Mouse (Mus musculus) liver, adult 2 months (tissue): Measurements from ENCODE around the gene Rhbdd3.

Experiments used
- CTCF ChIP-seq: fragments of 200-500 bp; IDR thresholded peaks from 2 replicates; pipeline ENCODE4 v1.5.1; 2011; ENCODE audit warnings: low read depth, low read length, control low read depth
- POLR2A ChIP-seq: fragments of 200-500 bp; IDR thresholded peaks from 2 replicates; pipeline ENCODE4 v1.6.1; 2011; ENCODE audit warnings: low read length, control low read depth; ENCODE audit not compliant: insufficient read depth; ENCODE audit errors: extremely low read depth

GRCm38 (mm10) chr11:5057064-5057463, 41.7 kb upstream of the Rhbdd3 start:
- TF ChIP-seq CTCF: no peak
- no peak for TF ChIP-seq POLR2A
